In the genomic region with DNA sequence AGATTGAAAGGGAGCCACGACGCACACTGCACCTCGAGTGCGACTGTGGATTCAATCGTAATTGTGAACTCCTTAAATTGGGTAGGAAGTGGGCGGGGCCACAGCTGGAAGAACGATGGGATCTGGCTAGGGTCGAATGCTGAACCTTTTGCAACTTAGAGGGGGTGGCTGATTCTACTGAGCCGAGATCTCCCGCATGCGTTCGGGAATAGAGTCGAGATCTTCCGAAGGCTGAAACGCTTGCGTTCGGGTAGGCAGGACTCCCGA, we compare ENCODE assay signal across 8 mouse cellular contexts. TPM values are rescaled to one million over a fixed set of nuclear protein-coding genes. Genes with fewer than 3 reads are reported as not detected.
DNase-seq lines count a peak whose midpoint lies in the region; ATAC-seq and TF ChIP-seq lines count a peak whose summit lies in the region.

No protein-coding gene starts in this region.

- H3K27ac ChIP-seq in left cerebral cortex, adult 2 months, result peak overlapping the region; percentile 93
- H3K27ac ChIP-seq in embryonic facial prominence, embryonic 11.5 days (replicated peaks; ENCODE audit: low read depth, low read length), result peak overlapping the region; percentile 95
- peak overlapping the region; percentile 94 for H3K27ac ChIP-seq in hindbrain, postnatal 0 days
- H3K27ac ChIP-seq in midbrain, postnatal 0 days (ENCODE audit: low read depth, low read length), result peak overlapping the region; percentile 96

- WGBS in embryonic facial prominence, embryonic 11.5 days, result under 1% methylated on average over 18 of the region's 18 CpGs
- WGBS in hindbrain, postnatal 0 days, result 0% methylated on average over 18 of the region's 18 CpGs
- under 1% methylated on average over 18 of the region's 18 CpGs for WGBS in midbrain, postnatal 0 days

- intact Hi-C loops in left cerebral cortex, adult 2 months (cut with DNase I), result loop anchor here (5.0 to 10.0 kb wide), 2 partner anchors 454 to 1371 kb away; a partner anchor contains a TSS
- intact Hi-C loops in left cerebral cortex, postnatal 36 days (cut with DNase I), result loop anchor here (10.0 kb wide), 2 partner anchors 451 to 1371 kb away; a partner anchor contains a TSS

- DNase-seq in left cerebral cortex, adult 2 months (ENCODE audit: extremely low spot score in 1 of 2, low spot score in 2 of 2), result no peak
- no peak for DNase-seq in left cerebral cortex, postnatal 36 days (ENCODE audit: low spot score in 2 of 2)
- DNase-seq in embryonic facial prominence, embryonic 11.5 days (ENCODE audit: low spot score), result no peak
- DNase-seq in hindbrain, postnatal 0 days (ENCODE audit: low spot score), result no peak
- DNase-seq in midbrain, postnatal 0 days (ENCODE audit: low spot score), result no peak
- no peak for DNase-seq in layer of hippocampus, adult 9-11 months
- no peak for DNase-seq in ovary, postnatal 36 days (ENCODE audit: low spot score)
- no peak for DNase-seq in frontal cortex, postnatal 14 days (ENCODE audit: low spot score in 2 of 2)

- H3K9me3 ChIP-seq in embryonic facial prominence, embryonic 11.5 days (replicated peaks; ENCODE audit: control insufficient read depth, low read length), result no peaks in the 10 kb centered on the region
- H3K9me3 ChIP-seq in hindbrain, postnatal 0 days (ENCODE audit: low read length), result no peaks in the 10 kb centered on the region
- no peaks in the 10 kb centered on the region for H3K9me3 ChIP-seq in midbrain, postnatal 0 days (ENCODE audit: low read length)

- H3K36me3 ChIP-seq in embryonic facial prominence, embryonic 11.5 days (replicated peaks; ENCODE audit: control insufficient read depth, insufficient read depth, low read depth, low read length), result no peaks in the 10 kb centered on the region; the same call in 1 of the 2 replicates
- peaks cover 18% of the 10 kb centered on the region for H3K36me3 ChIP-seq in hindbrain, postnatal 0 days (ENCODE audit: insufficient read depth, low read length)
- peaks cover 4% of the 10 kb centered on the region for H3K36me3 ChIP-seq in midbrain, postnatal 0 days (ENCODE audit: insufficient read depth, low read length)

- H3K27me3 ChIP-seq in embryonic facial prominence, embryonic 11.5 days (ENCODE audit: control insufficient read depth, insufficient read depth, low read length), result no peaks in the 10 kb centered on the region
- H3K27me3 ChIP-seq in hindbrain, postnatal 0 days (ENCODE audit: insufficient read depth, low read length), result no peaks in the 10 kb centered on the region
- H3K27me3 ChIP-seq in midbrain, postnatal 0 days (ENCODE audit: insufficient read depth, low read length), result no peaks in the 10 kb centered on the region

- H3K4me3 ChIP-seq in left cerebral cortex, adult 2 months, result peak overlapping the region; percentile 85
- peak overlapping the region; percentile 70 for H3K4me3 ChIP-seq in embryonic facial prominence, embryonic 11.5 days (ENCODE audit: low read depth, low read length)
- H3K4me3 ChIP-seq in hindbrain, postnatal 0 days (ENCODE audit: low read length), result peak overlapping the region; percentile 89
- peak overlapping the region; percentile 72 for H3K4me3 ChIP-seq in midbrain, postnatal 0 days (ENCODE audit: low read depth, low read length)

- peak overlapping the region; percentile 87 for H3K9ac ChIP-seq in embryonic facial prominence, embryonic 11.5 days (replicated peaks; ENCODE audit: low read length)
- H3K9ac ChIP-seq in hindbrain, postnatal 0 days (replicated peaks; ENCODE audit: low read length), result peak overlapping the region; percentile 71
- peak overlapping the region; percentile 65 for H3K9ac ChIP-seq in midbrain, postnatal 0 days (replicated peaks; ENCODE audit: low read length, poor library complexity, severe bottlenecking)

- no peaks in the 10 kb centered on the region for H3K4me1 ChIP-seq in embryonic facial prominence, embryonic 11.5 days (ENCODE audit: control insufficient read depth, insufficient read depth, low read length)
- peaks cover 8% of the 10 kb centered on the region; the same call in 1 of the 2 replicates for H3K4me1 ChIP-seq in hindbrain, postnatal 0 days (ENCODE audit: insufficient read depth, low read length)
- H3K4me1 ChIP-seq in midbrain, postnatal 0 days (ENCODE audit: insufficient read depth, low read length), result peaks cover 9% of the 10 kb centered on the region; the same call in 1 of the 2 replicates

- no peak; the same call in 1 of the 2 replicates for ATAC-seq in embryonic facial prominence, embryonic 11.5 days (replicated peaks; ENCODE audit: insufficient number of reproducible peaks, low FRiP score, low TSS enrichment, low read depth)
- ATAC-seq in hindbrain, postnatal 0 days, result peak; percentile 33; the same call in 1 of the 2 replicates
- ATAC-seq in midbrain, postnatal 0 days (ENCODE audit: low FRiP score), result no peak; the same call in 1 of the 2 replicates

- no peak for TF ChIP-seq CTCF in left cerebral cortex, adult 2 months (IDR thresholded peaks at IDR 0.05)
- no peak for TF ChIP-seq CTCF in hindbrain, postnatal 0 days (IDR thresholded peaks at IDR 0.05; ENCODE audit: low read depth)
- TF ChIP-seq CTCF in midbrain, postnatal 0 days (IDR thresholded peaks at IDR 0.05), result no peak

- peak overlapping the region; percentile 81 for H3K4me2 ChIP-seq in embryonic facial prominence, embryonic 11.5 days (ENCODE audit: low read depth, low read length)
- peak overlapping the region; percentile 73 for H3K4me2 ChIP-seq in hindbrain, postnatal 0 days (ENCODE audit: low read depth, low read length)
- peak overlapping the region; percentile 63 for H3K4me2 ChIP-seq in midbrain, postnatal 0 days (ENCODE audit: low read depth, low read length, poor library complexity, severe bottlenecking)

RNA-seq across cellular contexts. Expression of a gene that starts 0.4 kb away (rescaled TPM):
- 100 to 1,000 TPM; 235 to 238 TPM for total RNA-seq in left cerebral cortex, adult 2 months (2021)
- 100 to 1,000 TPM; 208 to 211 TPM for total RNA-seq in left cerebral cortex, postnatal 36 days (2021)
- polyA plus RNA-seq in embryonic facial prominence, embryonic 11.5 days (2014; fragmentation: Nextera tagmentation; extraction: Ambion mirVana), result 27.6 and 28.4 TPM in 2 replicates
- 212 and 229 TPM in 2 replicates for total RNA-seq in hindbrain, postnatal 0 days (2014; rRNA removed)
- polyA plus RNA-seq in hindbrain, postnatal 0 days (2015; fragmentation: Nextera tagmentation; extraction: Ambion mirVana), result 117 and 119 TPM in 2 replicates
- 219 and 252 TPM in 2 replicates for total RNA-seq in midbrain, postnatal 0 days (2014; rRNA removed)
- 134 and 141 TPM in 2 replicates for polyA plus RNA-seq in midbrain, postnatal 0 days (2015; fragmentation: Nextera tagmentation; extraction: Ambion mirVana)

RNA-seq across cellular contexts. Expression of a gene that starts 1.1 kb away (rescaled TPM):
- 10 to 100 TPM; 77.0 to 79.0 TPM for total RNA-seq in left cerebral cortex, adult 2 months (2021)
- 10 to 100 TPM; 77.3 to 80.0 TPM for total RNA-seq in left cerebral cortex, postnatal 36 days (2021)
- 257 and 283 TPM in 2 replicates for polyA plus RNA-seq in embryonic facial prominence, embryonic 11.5 days (2014; fragmentation: Nextera tagmentation; extraction: Ambion mirVana)
- total RNA-seq in hindbrain, postnatal 0 days (2014; rRNA removed), result 408 and 417 TPM in 2 replicates
- polyA plus RNA-seq in hindbrain, postnatal 0 days (2015; fragmentation: Nextera tagmentation; extraction: Ambion mirVana), result 254 and 255 TPM in 2 replicates
- 329 and 396 TPM in 2 replicates for total RNA-seq in midbrain, postnatal 0 days (2014; rRNA removed)
- 260 and 263 TPM in 2 replicates for polyA plus RNA-seq in midbrain, postnatal 0 days (2015; fragmentation: Nextera tagmentation; extraction: Ambion mirVana)

RNA-seq across cellular contexts. Expression of a gene that starts 10.1 kb away (rescaled TPM):
- total RNA-seq in left cerebral cortex, adult 2 months (2021), result 100 to 1,000 TPM; 325 to 326 TPM
- 100 to 1,000 TPM; 312 to 356 TPM for total RNA-seq in left cerebral cortex, postnatal 36 days (2021)
- polyA plus RNA-seq in embryonic facial prominence, embryonic 11.5 days (2014; fragmentation: Nextera tagmentation; extraction: Ambion mirVana), result 1,406 and 1,416 TPM in 2 replicates
- total RNA-seq in hindbrain, postnatal 0 days (2014; rRNA removed), result 545 and 569 TPM in 2 replicates
- polyA plus RNA-seq in hindbrain, postnatal 0 days (2015; fragmentation: Nextera tagmentation; extraction: Ambion mirVana), result 743 and 752 TPM in 2 replicates
- total RNA-seq in midbrain, postnatal 0 days (2014; rRNA removed), result 733 and 742 TPM in 2 replicates
- polyA plus RNA-seq in midbrain, postnatal 0 days (2015; fragmentation: Nextera tagmentation; extraction: Ambion mirVana), result 638 and 663 TPM in 2 replicates

RNA-seq across cellular contexts. Expression of a gene that starts 16.4 kb away (rescaled TPM):
- total RNA-seq in left cerebral cortex, adult 2 months (2021), result 10 to 100 TPM in 1 of 2 experiments, 1 to 10 TPM in 1; 7.4 to 14.6 TPM
- 10 to 100 TPM in 1 of 2 experiments, 1 to 10 TPM in 1; 2.4 to 11.0 TPM for total RNA-seq in left cerebral cortex, postnatal 36 days (2021)
- polyA plus RNA-seq in embryonic facial prominence, embryonic 11.5 days (2014; fragmentation: Nextera tagmentation; extraction: Ambion mirVana), result 3.9 and 4.3 TPM in 2 replicates
- 3.5 and 4.2 TPM in 2 replicates for total RNA-seq in hindbrain, postnatal 0 days (2014; rRNA removed)
- polyA plus RNA-seq in hindbrain, postnatal 0 days (2015; fragmentation: Nextera tagmentation; extraction: Ambion mirVana), result 3.5 and 4.4 TPM in 2 replicates
- 4.0 and 8.2 TPM in 2 replicates for total RNA-seq in midbrain, postnatal 0 days (2014; rRNA removed)
- polyA plus RNA-seq in midbrain, postnatal 0 days (2015; fragmentation: Nextera tagmentation; extraction: Ambion mirVana), result 3.7 and 4.2 TPM in 2 replicates

RNA-seq across cellular contexts. Expression of a gene that starts 26.4 kb away (rescaled TPM):
- total RNA-seq in left cerebral cortex, adult 2 months (2021), result under 1 TPM; 0.16 to 0.25 TPM
- total RNA-seq in left cerebral cortex, postnatal 36 days (2021), result under 1 TPM; 0.23 to 0.32 TPM
- 0.10 and 0.17 TPM in 2 replicates for polyA plus RNA-seq in embryonic facial prominence, embryonic 11.5 days (2014; fragmentation: Nextera tagmentation; extraction: Ambion mirVana)
- 0.37 TPM in 1 of 2 replicates, not detected in the other for total RNA-seq in hindbrain, postnatal 0 days (2014; rRNA removed)
- polyA plus RNA-seq in hindbrain, postnatal 0 days (2015; fragmentation: Nextera tagmentation; extraction: Ambion mirVana), result 0.39 and 0.47 TPM in 2 replicates
- total RNA-seq in midbrain, postnatal 0 days (2014; rRNA removed), result 0.28 and 0.93 TPM in 2 replicates
- polyA plus RNA-seq in midbrain, postnatal 0 days (2015; fragmentation: Nextera tagmentation; extraction: Ambion mirVana), result 0.38 and 0.49 TPM in 2 replicates
